Mouse (Mus musculus) brain, embryonic 14.5 days (tissue): ENCODE data around the gene Plcd1.

Source experiments
- CTCF ChIP-seq: fragments of 200-500 bp; IDR thresholded peaks from 2 replicates; pipeline ENCODE4 v1.5.1; 2012; ENCODE audit warnings: inconsistent platforms, mild to moderate bottlenecking, moderate library complexity, borderline replicate concordance; ENCODE audit not compliant: insufficient read depth, insufficient read length; ENCODE audit errors: extremely low read depth
- POLR2A ChIP-seq: fragments of 200-500 bp; IDR thresholded peaks from 2 replicates; pipeline ENCODE4 v1.6.1; 2012; ENCODE audit warnings: mild to moderate bottlenecking, inconsistent platforms, borderline replicate concordance; ENCODE audit not compliant: poor library complexity, insufficient read depth, insufficient read length, severe bottlenecking; ENCODE audit errors: extremely low read depth

GRCm38 (mm10) chr9:119068266-119068665, 25.0 kb downstream of the Plcd1 start:
- no peak for TF ChIP-seq CTCF
- no peak for TF ChIP-seq POLR2A
